Mouse (Mus musculus): ENCODE measurements at regions not wholly inside any gene's neighbourhood (a gene's known extent, or its start where the extent isn't known, plus 50 kb on each side); places are given as distances from the start of the nearest gene placed in this dataset.

GRCm38 (mm10) chr15:38390450-38390849 is 965.1 kb downstream of the 4930447A16Rik start:
- TF ChIP-seq POLR2A (IDR thresholded peaks at IDR 0.05; ENCODE audit: control insufficient read depth, low read depth, low read length), result no peak
- TF ChIP-seq CTCF (IDR thresholded peaks at IDR 0.05; ENCODE audit: control insufficient read depth, insufficient read depth, insufficient replicate concordance, low read depth, low read length), result no peak
